Mouse (Mus musculus): ENCODE results near the gene 6330409D20Rik.

The 6330409D20Rik gene

GRCm38 (mm10) chr2:32703046-32703445 lies 37.8 kb downstream of the 6330409D20Rik start:
- in situ Hi-C loops (cut with MboI, MseI): no loop called here

- in situ Hi-C loops (cut with MboI, MseI): no loop called here
These were observed 39.7 kb downstream of the 6330409D20Rik start for GRCm38 (mm10) chr2:32700966-32701743.

GRCm38 (mm10) chr2:32699680-32700079 lies 41.1 kb downstream of the 6330409D20Rik start:
- in situ Hi-C loops (cut with MboI, MseI): no loop called here

GRCm38 (mm10) chr2:32694691-32695090 lies 46.1 kb downstream of the 6330409D20Rik start:
- in situ Hi-C loops (cut with MboI, MseI): no loop called here

- in situ Hi-C loops (cut with MboI, MseI): no loop called here
These were observed 46.9 kb downstream of the 6330409D20Rik start for GRCm38 (mm10) chr2:32693823-32694411.

DNA sequence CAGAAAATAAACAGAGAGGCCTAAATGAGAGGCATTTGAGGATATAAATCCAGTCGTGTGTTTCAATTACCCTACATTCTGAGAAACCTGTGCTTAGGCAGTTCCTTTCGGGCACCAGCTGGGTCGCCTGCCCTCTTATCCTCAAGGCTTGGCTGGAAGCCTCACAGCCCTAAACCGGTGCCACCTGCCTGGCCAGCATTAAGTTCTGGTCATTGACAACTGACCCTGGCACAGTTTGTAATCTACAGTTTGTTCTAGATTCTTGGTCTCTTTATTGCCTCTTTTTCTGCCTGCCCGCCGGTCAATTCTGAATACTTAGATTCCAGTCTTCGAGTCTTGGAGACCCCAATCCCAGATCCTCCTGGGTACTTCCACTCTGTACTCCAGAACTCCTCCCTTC lies 47.5 kb downstream of the 6330409D20Rik start:
- in situ Hi-C loops (cut with MboI, MseI): no loop called here

DNA sequence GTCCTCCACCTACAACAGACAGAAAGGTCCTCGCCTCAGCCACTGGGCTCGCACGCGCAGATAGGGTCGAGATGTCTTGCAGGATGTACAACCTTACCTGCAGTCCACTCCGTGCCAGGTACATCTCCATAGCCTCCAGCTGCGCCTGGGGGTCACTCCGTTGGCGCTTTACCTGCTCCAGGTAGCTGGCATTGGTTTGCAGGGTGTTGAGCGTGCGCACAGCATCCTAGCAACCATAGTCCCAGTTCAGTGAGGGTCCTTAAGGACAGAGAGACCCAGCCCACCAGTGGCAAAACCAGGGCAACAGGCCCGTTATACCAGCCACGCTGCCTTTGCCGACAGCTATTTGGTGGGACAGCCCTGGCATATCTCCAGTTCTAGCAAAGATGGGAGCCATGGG lies 48.3 kb downstream of the 6330409D20Rik start:
- in situ Hi-C loops (cut with MboI, MseI): no loop called here

GRCm38 (mm10) chr2:32691041-32691440 lies 49.8 kb downstream of the 6330409D20Rik start:
- in situ Hi-C loops (cut with MboI, MseI): no loop called here

DNA sequence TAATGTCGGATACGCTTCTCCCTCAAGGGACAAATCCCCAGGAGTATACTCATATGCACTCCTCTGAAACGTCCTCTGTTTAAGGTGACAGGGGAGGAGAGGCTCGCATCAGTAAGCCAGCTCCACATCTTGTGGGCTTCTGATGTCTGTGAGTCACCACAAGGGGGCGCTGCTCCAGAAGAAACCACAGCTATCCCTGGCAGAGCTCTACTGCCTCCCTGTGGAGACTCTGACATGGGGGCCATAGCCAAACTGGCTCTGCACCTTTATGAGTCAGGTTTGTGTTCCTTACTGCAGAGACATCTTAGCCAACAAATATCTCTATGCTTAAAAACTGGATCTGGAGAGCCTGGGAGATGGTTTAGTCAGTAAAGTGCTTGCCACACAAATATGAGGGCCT lies 51.4 kb downstream of the 6330409D20Rik start:
- in situ Hi-C loops (cut with MboI, MseI): loop anchor here (10.0 kb wide), 1 partner anchor 55 kb away; no protein-coding TSS in a partner anchor

- in situ Hi-C loops (cut with MboI, MseI): loop anchor here (10.0 kb wide), 1 partner anchor 53 kb away; no protein-coding TSS in a partner anchor
These were observed 53.3 kb downstream of the 6330409D20Rik start for GRCm38 (mm10) chr2:32687562-32687961.

DNA sequence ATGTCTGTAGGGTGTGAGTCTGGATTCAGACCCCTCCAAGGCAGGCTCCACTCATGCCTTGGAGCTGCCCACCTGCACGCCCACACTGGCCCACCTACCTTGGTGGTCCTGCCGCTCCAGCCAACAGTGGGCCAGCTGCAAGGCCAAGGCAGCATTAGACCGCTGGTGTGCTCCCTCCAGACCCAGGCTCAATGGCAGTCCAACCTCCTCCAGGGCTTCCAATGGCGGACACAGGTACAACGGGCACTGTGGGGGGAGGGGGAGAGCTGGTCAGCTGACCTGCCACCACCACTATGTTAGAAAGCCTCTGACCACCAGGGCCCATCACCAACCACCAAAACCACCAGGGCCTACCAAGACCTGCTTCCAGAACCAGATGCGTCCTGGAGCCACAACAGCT lies 54.2 kb downstream of the 6330409D20Rik start:
- in situ Hi-C loops (cut with MboI, MseI): loop anchor here (10.0 kb wide), 1 partner anchor 52 kb away; no protein-coding TSS in a partner anchor

DNA sequence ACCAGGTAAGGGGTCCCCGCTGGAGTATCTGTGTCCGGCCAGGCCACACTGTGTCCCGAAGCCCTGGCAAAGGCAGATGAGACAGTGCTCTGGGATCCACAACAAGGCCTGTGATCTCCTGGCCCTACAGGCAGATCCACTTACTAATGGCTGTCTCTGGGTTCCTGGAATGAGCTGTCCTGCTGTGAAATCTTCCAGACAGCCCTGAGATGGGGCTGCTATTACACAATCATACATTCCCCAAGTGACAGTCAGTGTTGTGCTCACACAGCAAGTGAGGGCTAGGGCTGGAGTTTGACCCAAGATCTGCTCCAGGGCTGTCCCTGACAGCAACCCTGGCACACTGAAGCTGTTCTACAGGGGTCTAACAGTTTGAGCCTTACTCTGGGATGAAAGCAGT lies 55.0 kb downstream of the 6330409D20Rik start:
- in situ Hi-C loops (cut with MboI, MseI): loop anchor here (10.0 kb wide), 1 partner anchor 51 kb away; no protein-coding TSS in a partner anchor

- in situ Hi-C loops (cut with MboI, MseI): loop anchor here (10.0 kb wide), 1 partner anchor 50 kb away; no protein-coding TSS in a partner anchor
These were observed 56.0 kb downstream of the 6330409D20Rik start for GRCm38 (mm10) chr2:32684681-32685428.

- in situ Hi-C loops (cut with MboI, MseI): loop anchor here (10.0 kb wide), 1 partner anchor 49 kb away; no protein-coding TSS in a partner anchor
These were observed 57.1 kb downstream of the 6330409D20Rik start for GRCm38 (mm10) chr2:32683701-32684100.

DNA sequence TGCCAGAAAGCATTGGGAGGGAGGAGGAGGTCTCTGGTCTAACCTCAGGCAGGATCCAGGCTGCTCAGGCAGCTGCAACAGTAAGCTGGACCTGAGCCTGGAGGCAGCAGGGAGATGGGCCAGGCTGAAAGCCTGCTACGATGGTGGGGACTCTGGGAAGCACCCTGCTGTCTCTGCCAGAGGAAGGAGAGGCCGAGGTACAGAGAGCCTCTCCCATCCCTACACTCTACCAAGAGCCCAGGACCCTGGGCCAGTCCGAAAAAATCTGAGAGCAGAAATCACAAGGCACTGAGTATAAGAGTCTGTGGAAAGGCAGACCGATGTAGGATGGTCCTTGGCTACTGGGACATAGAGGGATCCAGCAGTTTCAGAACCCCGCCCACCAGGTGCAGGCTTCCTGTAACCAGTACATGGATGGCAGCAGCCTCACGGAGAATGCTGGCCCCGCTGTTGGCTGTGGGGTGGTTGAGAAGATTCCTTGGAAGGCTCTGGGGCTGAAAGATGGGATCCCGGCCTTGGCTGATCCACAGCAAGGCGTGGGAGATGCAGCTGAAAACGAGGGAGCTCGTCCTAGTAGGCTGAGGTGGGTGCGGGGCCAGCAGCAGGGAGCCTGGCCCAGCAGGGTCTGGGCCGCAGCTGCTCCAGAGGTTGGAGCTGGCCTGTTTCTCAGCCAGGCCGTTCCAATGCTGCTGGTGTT lies 57.9 kb downstream of the 6330409D20Rik start:
- in situ Hi-C loops (cut with MboI, MseI): loop anchor here (10.0 kb wide), 1 partner anchor 48 kb away; no protein-coding TSS in a partner anchor

All from T-helper 1 cell (primary cell).